Mouse (Mus musculus): Measurements from ENCODE around the gene Syn3.

The Syn3 gene

GRCm38 (mm10) chr10:86006455-86006854 is 492.2 kb downstream of the Syn3 start:
- no peak for DNase-seq (ENCODE audit: low read depth, low spot score)

Data from mesoderm, embryonic 11.5 days (tissue).